Mouse (Mus musculus) heart, adult 2 months (tissue): ENCODE data around the gene Pcgf2.

Experiments
- CTCF ChIP-seq: fragments of 200-600 bp; IDR thresholded peaks from 2 replicates; pipeline ENCODE4 v1.8.1; 2022; ENCODE audit warnings: antibody characterized with exemption, mild to moderate bottlenecking, moderate library complexity
- EP300 ChIP-seq: fragments of 200-500 bp; IDR thresholded peaks from 2 replicates; pipeline ENCODE4 v1.6.1; 2011; ENCODE audit warnings: low read depth, low read length, control low read depth; ENCODE audit not compliant: insufficient read depth
- POLR2A ChIP-seq: fragments of 200-500 bp; IDR thresholded peaks from 2 replicates; pipeline ENCODE4 v1.6.1; 2011; ENCODE audit warnings: mild to moderate bottlenecking, low read depth, low read length, control low read depth; ENCODE audit not compliant: insufficient read depth

GRCm38 (mm10) chr11:97696669-97697068 is 3.6 kb downstream of the Pcgf2 start:
- TF ChIP-seq CTCF (no peak), POLR2A (no peak), EP300 (no peak)
